Mouse (Mus musculus): ENCODE measurements at regions not wholly inside any gene's neighbourhood (a gene's known extent, or its start where the extent isn't known, plus 50 kb on each side); places are given as distances from the start of the nearest gene placed in this dataset.
A peak's percentile ranks its signal among the peaks of the same experiment; 100 is the strongest.

GRCm38 (mm10) chr3:113811790-113812189 lies 181.8 kb upstream of the Rnpc3 start:
- DNase-seq (ENCODE audit: low read depth, low spot score), result no peak

DNA sequence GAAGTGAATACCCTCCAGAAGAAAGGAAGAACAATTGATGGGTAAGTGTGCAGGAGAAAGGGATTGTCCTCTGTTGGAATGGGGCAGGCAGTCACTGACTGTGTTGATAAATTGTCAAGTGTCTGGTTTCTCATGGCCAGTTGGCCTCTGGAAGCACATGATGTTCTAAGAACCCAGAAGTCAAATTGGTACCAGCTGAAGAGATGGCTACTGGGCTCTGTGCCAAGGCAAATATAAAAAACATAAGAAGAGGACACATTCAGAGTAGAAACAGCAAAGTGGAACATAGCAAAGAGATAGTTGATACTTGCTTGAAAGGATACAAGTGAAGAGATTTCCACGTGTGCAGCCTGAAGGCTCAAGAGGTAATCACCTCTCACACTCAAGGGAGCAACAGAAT lies 170.9 kb upstream of the Col11a1 start:
- peak; percentile 6 for DNase-seq (ENCODE audit: low read depth, low spot score)

DNA sequence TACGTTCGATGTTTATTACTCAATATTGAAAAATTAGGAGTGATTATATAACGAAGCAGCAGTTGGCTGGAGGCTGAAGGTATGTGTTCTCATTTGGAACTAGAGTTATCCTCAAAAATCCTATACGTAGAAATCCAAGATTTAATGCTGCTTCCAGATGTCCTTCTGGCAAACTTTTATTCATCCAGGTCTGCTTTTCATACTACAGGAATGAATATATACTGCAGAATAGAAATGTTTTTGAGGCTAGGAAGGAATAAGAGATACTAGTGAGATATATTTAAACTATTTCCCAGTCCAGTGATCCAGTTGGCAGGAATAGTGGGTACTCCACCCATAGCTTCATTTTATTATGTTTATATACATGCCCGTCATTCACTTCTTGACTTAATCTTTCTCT lies 170.3 kb upstream of the Col11a1 start:
- no peak for DNase-seq (ENCODE audit: low read depth, low spot score)

DNA sequence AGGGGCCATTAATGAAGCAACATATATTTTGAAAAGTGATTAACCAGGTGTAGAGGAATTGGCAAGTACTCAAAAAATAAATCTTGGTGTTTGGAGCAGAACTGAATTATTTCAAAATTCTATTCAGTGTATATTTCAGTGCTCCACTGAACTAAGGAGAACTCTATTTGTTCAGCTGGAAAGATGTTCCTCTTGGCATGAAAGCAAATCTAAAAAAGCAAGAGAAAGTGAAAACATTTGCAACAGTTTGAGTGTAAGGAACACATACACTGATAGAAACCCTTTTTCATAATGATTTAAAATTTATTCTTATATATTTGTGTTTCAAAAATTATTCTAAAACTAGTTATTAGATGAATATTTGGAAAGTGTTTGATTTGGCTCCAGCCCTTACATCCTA lies 169.9 kb upstream of the Col11a1 start:
- DNase-seq (ENCODE audit: low read depth, low spot score), result peak; percentile 2

GRCm38 (mm10) chr3:113873226-113873625 lies 157.1 kb upstream of the Col11a1 start:
- no peak for DNase-seq (ENCODE audit: low read depth, low spot score)

GRCm38 (mm10) chr3:113905162-113905561 lies 125.2 kb upstream of the Col11a1 start:
- DNase-seq (ENCODE audit: low read depth, low spot score), result no peak

DNA sequence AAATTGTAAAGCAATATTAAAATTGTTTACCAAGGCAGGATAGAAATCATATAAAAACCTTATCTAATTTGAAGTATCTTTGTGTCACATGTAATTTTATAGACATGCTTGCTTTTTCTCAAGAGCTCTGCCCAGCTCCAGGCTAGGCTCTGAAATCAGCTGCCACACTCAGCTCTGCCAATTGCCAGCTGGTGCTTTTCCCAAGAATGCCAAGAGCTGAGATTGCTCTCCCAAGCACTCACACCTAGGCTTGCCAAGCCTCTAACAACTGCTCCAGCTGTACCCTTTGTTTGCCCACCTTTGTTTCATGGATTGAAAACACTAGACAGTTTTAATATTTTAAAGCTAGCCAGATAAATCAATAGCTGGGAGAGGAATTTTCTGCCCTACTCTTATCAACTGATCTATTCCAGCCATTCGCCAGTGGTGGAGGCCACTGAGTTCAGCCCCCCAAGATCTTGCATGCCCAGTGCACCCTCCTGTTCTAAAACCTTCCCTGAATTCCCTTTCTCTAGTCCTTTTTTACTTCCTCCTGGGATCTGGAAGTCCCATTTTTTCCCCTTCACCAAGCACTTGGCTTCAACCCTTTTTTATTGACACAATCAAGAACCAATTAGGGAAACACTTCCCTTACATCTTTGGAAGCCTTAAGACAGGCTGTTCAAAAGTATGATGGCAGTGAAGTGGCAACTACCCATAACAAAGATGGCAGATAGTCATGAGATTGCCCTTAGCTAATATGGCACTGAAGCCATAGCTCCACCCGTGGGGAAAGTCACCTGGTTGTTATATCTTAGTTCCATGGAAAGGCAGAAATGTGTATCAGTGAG lies 110.8 kb upstream of the Col11a1 start:
- DNase-seq (ENCODE audit: low read depth, low spot score), result no peak

DNA sequence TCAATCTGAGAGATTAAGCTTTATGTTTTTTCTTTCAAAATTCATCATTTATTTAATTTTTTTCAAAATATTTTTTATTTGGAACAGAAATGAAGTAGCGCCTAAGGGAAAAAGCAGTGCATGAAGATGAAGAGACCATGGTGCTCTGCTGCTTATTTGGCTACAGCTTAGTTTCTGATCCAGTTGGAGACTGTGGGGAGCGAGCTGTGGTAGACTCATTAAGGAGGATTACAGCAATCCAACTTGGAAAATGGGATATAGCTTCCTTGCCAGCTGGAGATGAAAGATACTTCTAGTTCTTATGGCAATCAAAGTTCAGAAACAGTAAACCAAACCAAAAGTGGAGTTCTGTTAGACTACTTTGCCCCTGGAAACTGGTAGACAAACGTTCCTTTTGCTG lies 98.8 kb upstream of the Col11a1 start:
- no peak for DNase-seq (ENCODE audit: low read depth, low spot score)

DNA sequence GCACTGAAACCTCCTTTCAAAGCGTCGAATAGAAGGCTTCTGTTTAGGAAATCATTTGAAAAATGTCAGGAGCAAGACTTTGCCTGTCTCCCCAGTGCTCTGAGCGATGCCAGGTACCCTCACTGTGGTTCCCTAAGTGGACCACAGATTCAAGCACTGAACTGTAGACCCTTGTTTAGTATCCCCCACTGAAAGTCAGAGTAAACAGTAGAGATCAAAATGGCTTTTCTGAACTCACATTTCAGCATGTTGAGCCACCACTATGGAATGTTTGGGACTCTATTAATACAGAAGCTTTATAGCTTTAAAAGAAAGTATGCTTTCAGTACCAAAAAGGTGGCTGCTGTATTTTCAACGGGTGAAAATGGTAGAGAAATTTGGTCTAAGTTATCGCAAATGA lies 79.8 kb upstream of the Col11a1 start:
- no peak for DNase-seq (ENCODE audit: low read depth, low spot score)

GRCm38 (mm10) chr3:113952468-113952867 lies 77.9 kb upstream of the Col11a1 start:
- no peak for DNase-seq (ENCODE audit: low read depth, low spot score)

- no peak for DNase-seq (ENCODE audit: low read depth, low spot score)
Observed at GRCm38 (mm10) chr3:113953113-113953512, 77.2 kb upstream of the Col11a1 start.

DNA sequence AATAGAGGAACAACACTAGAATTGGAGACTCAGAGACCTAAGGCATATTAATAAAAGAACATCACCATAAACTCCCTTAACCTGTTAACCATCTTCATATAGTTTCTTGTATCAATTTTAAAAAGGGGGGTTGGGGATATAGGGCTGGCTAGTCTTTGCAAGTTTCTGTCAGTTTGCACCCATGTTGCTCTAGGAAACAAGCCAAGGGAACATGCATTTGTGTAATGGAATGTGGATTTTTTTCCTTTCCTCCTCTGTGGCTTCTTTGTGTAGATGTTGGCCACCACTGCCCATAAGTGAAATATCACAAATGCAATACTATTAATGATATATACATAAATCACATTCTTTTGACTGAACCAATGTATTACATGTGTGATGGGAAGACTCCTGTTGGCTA lies 75.9 kb upstream of the Col11a1 start:
- no peak for DNase-seq (ENCODE audit: low read depth, low spot score)

DNA sequence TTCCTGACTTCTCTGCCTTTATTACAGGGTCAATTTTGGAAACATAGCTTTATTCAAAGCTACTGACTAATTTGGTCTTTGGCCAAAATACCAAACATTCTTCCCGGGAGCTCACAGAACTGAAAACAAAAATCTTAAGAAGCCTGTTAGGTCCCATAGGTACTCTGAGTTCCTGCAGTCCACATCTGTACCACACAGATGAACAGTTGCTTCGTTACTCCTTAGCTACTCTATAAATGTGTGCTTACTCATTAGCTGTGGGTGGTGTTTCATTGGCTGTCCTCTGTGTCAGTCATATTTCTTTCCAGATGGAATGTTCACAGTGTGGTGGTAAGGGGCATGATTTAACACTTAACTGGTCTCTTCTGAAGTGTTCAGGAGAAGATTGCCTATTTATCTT lies 70.3 kb upstream of the Col11a1 start:
- no peak for DNase-seq (ENCODE audit: low read depth, low spot score)

Data from mesoderm, embryonic 11.5 days (tissue).